Mouse (Mus musculus): ENCODE measurements around the gene Syne2. TPM values are rescaled to one million over a fixed set of nuclear protein-coding genes. Genes with fewer than 3 reads are reported as not detected.

Gene Syne2
- total RNA-seq, 1 experiment from 2014 or later, result 22.0 TPM

- ATAC-seq (replicated peaks; ENCODE audit: insufficient number of reproducible peaks, low FRiP score, low TSS enrichment, poor library complexity, severe bottlenecking), result no peak
These were observed 186.8 kb downstream of the Syne2 start for GRCm38 (mm10) chr12:76004697-76005249.

DNA sequence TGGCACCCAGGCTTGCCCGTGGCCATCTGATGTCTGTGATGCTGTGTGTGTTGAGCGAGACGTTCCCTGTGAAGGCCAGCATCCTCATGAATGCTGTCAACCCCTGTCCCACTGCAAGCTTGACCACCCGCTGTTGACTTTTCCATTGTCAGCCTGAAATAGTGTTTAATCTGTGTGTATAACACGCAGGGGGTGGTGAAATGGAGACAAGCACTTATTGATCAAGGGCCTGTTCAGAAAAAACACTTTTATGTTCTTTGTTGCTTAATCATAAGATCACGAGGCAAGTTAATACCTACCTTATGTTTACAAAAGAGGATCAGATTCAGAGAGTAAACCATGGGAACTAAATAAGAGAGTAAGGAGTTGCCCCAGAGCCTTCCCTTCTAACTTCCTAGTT, 191.1 kb downstream of the Syne2 start:
- no peak for ATAC-seq (replicated peaks; ENCODE audit: insufficient number of reproducible peaks, low FRiP score, low TSS enrichment, poor library complexity, severe bottlenecking)

DNA sequence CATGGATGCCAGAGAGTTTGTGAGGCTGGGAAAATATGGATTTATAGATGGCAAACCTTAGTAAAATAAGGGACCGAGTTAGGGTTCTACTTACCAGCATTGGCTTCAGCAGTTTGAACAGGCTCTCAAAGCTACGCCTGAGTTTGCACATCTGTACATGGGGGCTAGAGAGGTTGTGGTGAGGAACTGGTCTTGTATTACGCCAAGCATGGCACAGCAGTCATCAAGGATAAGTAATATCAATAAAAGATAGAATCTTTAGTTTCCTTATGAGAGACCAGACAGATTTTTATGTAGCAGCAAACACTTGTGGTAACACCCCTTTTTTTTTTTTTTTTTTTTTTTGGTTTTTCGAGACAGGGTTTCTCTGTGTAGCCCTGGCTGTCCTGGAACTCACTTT, 194.9 kb downstream of the Syne2 start:
- no peak for ATAC-seq (replicated peaks; ENCODE audit: insufficient number of reproducible peaks, low FRiP score, low TSS enrichment, poor library complexity, severe bottlenecking)

DNA sequence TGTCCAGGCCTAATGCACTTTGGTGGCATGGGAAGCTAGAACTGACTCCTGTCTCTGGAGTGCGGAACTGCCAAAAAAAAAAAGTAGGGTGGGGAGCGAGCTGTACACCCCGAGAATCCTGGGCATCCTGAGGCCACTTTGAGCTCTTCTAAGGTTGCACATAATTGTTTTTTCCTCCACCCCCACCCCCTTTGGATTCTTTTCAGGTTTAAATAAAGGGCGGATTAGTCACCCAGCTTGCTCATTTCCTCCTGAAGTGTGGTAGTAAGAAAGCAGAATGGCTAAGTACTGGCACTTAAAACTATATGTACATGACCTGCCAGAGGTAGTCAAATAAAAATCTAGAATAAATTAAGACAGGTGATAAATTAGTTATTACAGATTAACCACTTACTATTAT, 195.5 kb downstream of the Syne2 start:
- no peak for ATAC-seq (replicated peaks; ENCODE audit: insufficient number of reproducible peaks, low FRiP score, low TSS enrichment, poor library complexity, severe bottlenecking)

DNA sequence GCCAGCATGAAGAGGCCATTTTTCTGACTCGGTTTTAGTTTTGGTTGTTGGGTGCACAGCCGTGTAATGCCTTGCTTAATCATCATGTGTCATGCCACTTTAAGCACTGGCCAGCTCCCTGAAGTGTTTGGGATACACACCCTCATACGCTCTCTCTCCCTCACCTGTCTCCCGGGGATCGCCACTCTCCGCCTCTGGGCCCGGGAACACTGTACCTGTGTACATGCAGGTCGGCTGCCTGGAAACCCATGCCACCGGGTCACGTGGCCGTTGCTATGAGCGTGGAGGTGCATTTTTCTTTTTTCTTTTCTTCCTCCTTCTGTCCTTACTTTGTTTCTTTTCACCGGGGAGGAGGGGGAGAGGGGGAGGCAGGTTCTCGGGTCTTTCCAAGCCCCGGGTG, 197.1 kb downstream of the Syne2 start:
- no peak for ATAC-seq (replicated peaks; ENCODE audit: insufficient number of reproducible peaks, low FRiP score, low TSS enrichment, poor library complexity, severe bottlenecking)

DNA sequence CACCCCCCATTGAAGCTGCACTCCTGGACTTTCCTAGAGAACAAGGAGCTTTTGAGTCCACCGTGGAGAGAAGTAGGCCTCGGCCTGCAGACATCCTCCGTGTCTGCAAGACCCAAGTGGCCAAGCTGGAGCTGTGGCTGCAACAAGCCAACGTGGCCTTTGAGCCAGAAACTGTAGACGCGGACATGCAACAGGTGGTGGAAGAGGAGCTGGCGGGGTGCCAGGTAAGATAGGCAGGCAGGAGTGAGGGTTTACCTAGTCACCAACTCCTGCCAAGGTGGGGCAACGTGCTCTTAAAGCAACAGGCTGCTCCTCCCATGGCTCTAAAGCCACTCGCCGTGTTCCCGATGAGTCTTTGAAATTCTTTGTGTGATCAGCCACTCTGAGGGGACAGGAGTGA, 197.6 kb downstream of the Syne2 start:
- no peak for ATAC-seq (replicated peaks; ENCODE audit: insufficient number of reproducible peaks, low FRiP score, low TSS enrichment, poor library complexity, severe bottlenecking)

DNA sequence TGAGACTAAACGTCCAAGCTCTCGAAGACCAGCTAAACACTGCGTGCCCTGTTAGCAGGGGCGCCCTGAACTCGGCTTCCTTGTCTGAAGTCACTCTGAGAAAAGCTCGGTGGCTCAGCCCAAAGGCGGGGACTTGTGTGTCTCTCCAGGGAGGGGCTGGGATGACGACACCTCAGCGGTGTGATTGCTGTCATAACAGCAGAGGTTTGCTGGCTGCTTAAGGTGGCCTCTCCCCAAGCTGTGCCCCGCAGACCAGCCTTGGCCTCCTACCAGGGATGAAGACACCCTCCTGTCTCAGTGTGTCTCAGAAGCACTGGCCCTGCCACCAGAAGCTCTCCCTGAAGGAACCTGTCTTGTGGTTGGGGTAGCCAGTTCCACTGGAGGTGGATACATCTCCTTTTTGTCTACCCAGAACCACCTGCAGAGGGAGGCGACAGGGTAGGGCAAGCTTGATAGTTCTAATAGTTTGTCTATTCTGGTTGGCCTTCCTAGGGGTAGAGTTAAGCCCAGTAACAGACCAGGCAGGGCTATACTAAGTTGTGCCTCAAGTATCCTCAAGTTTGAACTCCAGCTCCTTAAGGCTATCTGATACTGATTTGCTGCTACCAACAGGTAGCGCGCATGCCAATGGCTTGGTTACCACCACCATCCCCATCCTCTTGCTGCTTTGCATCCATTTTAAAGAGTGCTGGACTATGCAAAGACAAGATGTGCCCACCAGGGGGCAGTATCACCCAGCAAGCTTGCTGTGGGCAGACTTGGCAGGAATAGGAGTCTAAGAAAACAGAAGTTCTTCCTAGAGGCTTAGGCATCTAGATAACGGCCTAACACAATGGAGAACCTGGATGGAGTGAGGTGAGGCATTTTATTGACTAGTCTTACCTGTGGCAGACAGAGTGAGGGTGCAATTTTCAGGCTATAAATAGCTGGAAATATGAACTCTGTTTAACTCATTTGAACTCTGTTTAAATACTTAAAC, 198.5 kb downstream of the Syne2 start:
- peak; percentile 71 for ATAC-seq (replicated peaks; ENCODE audit: insufficient number of reproducible peaks, low FRiP score, low TSS enrichment, poor library complexity, severe bottlenecking)

- no peak for ATAC-seq (replicated peaks; ENCODE audit: insufficient number of reproducible peaks, low FRiP score, low TSS enrichment, poor library complexity, severe bottlenecking)
These were observed 200.7 kb downstream of the Syne2 start for GRCm38 (mm10) chr12:76018640-76019039.

DNA sequence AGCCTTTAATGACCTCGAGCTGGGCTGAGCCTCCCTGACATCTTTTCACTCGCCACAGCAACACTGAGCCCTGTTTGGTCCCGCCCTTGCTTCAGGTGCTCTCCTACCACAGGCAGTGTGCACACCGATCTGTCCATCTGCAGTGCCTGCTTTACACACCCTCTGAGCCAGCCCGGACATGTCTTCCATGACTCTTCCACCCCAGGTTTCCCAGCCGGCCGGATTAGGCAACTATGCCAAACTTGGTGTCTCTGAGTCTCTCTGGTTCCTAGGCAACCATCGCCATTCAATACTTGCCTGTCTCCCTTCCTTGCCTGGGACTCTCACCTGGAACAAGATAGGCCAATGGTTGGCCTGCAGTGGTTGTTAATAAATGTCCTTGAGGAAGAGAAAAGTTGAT, 224.4 kb downstream of the Syne2 start:
- ATAC-seq (replicated peaks; ENCODE audit: insufficient number of reproducible peaks, low FRiP score, low TSS enrichment, poor library complexity, severe bottlenecking), result no peak

DNA sequence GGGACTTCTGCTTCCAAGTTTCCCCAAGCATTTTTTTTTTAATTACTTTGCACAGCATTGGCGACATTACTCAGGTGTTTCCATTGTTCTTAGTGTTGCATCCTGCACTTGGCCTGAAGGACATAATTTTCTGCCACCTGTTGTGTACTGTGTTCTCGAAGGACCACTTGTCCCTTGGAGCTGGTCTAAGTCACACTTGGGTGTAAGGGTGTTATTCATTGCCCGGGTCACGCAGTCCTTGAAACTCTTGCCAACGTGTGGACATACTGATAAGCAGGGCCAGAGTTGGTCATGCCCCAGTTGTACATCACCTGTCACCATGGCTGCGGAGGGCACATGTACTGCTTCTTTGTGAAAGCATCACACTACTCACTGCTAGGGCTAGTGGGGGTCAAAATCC, 228.6 kb downstream of the Syne2 start:
- ATAC-seq (replicated peaks; ENCODE audit: insufficient number of reproducible peaks, low FRiP score, low TSS enrichment, poor library complexity, severe bottlenecking), result no peak

DNA sequence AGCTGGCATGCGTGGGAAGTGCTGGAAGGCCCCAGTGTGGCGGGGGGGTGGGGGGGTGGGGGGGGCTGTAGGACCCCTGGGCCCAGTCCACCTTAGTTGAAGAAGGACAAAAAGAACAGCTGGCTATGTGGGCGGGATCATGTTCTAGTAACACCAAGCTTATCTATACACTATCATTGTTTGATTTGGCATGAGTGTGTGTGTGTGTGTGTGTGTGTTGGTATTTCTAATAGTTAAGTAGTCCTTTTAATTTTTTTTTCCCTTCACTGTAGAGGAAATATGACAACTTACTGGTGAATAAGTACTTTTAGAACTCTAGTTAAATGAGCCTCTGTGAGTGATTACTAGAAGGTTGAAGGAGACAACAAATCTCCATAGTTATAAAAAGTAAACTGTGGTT, 230.0 kb downstream of the Syne2 start:
- ATAC-seq (replicated peaks; ENCODE audit: insufficient number of reproducible peaks, low FRiP score, low TSS enrichment, poor library complexity, severe bottlenecking), result no peak

GRCm38 (mm10) chr12:76048672-76049071, 230.7 kb downstream of the Syne2 start:
- no peak for ATAC-seq (replicated peaks; ENCODE audit: insufficient number of reproducible peaks, low FRiP score, low TSS enrichment, poor library complexity, severe bottlenecking)

GRCm38 (mm10) chr12:76049343-76049742, 231.4 kb downstream of the Syne2 start:
- ATAC-seq (replicated peaks; ENCODE audit: insufficient number of reproducible peaks, low FRiP score, low TSS enrichment, poor library complexity, severe bottlenecking), result no peak

DNA sequence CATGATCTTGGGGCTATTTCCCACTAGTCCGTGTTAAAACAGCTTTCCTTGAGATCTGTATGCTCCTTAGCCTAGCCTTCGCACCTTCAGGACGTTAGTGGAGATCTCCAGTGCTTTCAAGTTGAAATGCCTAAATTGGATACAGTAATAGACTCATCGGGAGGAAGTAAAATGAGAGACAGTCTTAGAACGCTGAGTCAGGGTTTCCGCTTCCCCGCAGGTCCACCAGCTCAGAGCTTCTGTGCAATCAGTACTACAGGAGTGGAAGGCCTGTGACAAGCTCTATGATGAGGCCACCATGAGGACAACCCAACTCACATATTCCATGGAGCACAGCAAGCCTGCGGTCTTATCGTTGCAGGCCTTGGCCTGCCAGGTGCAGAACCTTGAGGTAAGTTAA, 233.9 kb downstream of the Syne2 start:
- ATAC-seq (replicated peaks; ENCODE audit: insufficient number of reproducible peaks, low FRiP score, low TSS enrichment, poor library complexity, severe bottlenecking), result no peak

- no peak for ATAC-seq (replicated peaks; ENCODE audit: insufficient number of reproducible peaks, low FRiP score, low TSS enrichment, poor library complexity, severe bottlenecking)
These were observed 236.7 kb downstream of the Syne2 start for GRCm38 (mm10) chr12:76054653-76055052.

DNA sequence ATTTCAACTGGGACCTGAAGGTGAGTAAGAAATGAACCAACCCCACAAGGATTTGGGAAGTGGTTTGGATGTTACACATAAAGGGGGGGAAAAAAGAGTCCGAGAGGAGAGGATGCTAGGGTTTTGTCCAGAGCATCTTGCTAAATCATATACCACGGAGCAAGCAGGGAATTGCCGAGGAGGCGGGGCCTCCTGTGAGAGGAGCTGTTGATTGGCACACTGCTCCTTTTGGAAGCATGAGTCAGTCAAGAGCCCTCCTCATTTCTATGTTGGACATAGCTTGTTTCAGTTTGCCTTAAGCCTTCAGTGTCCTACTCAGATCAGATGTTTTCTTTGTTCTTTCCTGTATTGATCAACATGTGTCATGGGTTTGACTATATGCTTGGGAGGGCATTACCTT, 245.1 kb downstream of the Syne2 start:
- no peak for ATAC-seq (replicated peaks; ENCODE audit: insufficient number of reproducible peaks, low FRiP score, low TSS enrichment, poor library complexity, severe bottlenecking)

GRCm38 (mm10) chr12:76070386-76070785, 252.5 kb downstream of the Syne2 start:
- ATAC-seq (replicated peaks; ENCODE audit: insufficient number of reproducible peaks, low FRiP score, low TSS enrichment, poor library complexity, severe bottlenecking), result no peak

- no peak for ATAC-seq (replicated peaks; ENCODE audit: insufficient number of reproducible peaks, low FRiP score, low TSS enrichment, poor library complexity, severe bottlenecking)
These were observed 254.3 kb downstream of the Syne2 start for GRCm38 (mm10) chr12:76071935-76072849.

DNA sequence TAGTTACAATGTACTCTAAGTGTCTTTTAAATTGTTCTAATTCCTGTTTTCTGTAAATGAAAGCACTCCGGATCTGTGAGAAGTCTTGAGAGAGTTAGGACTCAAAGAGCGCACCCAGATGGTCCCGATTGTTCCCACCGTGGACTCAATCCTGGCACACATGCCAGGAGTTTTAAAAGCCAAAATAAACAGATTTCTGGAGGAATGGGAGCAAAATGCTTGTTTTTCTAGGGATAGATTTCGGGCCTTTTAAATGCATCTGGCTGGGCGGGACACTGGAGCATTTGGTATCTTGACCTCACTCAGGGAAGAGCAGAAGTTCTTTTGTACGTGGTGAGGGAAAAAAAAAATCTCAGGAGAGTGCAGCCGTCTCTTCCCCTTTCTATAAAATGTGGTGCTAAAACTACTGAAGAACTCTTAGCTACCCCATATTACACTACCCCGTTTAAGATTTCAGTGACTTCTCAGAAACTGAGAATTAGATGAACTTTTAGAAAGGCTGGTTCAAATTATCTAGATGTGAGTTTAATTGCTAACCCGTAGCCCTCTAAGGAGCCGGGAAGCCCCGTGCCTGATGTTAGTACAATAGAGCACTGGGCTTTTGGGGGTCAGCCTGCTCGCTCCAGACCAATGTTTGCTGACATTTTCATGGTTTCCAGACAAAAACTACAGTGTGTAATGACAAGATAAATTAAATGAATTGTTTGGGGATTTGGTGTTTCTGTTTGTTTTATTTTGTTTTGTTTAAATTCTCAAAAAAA, 255.3 kb downstream of the Syne2 start:
- ATAC-seq (replicated peaks; ENCODE audit: insufficient number of reproducible peaks, low FRiP score, low TSS enrichment, poor library complexity, severe bottlenecking), result no peak

All from monocyte, adult 5-6 weeks (primary cell).